In genomic region chr11:32580305-32580947, GRCm38 (mm10) we compare ENCODE assay signal across 9 mouse cellular contexts. TPM values are rescaled to one million over a fixed set of nuclear protein-coding genes. Genes with fewer than 3 reads are reported as not detected.
A peak's percentile ranks its signal among the peaks of the same experiment; 100 is the strongest.
DNase-seq lines count a peak whose midpoint lies in the region; ATAC-seq and TF ChIP-seq lines count a peak whose summit lies in the region.
"Had no signal": no experiment of that assay in that cellular context is flagged by ENCODE, and none has a peak within 500 bp of the region (broad histone marks: within the 10 kb centered on the region; RNA-seq: fewer than 3 reads in every experiment).

No protein-coding gene starts in this region.

- H3K4me2 ChIP-seq in kidney, embryonic 15.5 days = no peak overlapping the region
- H3K4me2 ChIP-seq in forebrain, postnatal 0 days (ENCODE audit: low read depth) = no peak overlapping the region
- no peak overlapping the region for H3K4me2 ChIP-seq in liver, embryonic 14.5 days (ENCODE audit: low read depth)

- H3K36me3 ChIP-seq in kidney, embryonic 15.5 days = no peaks in the 10 kb centered on the region
- peaks cover 67% of the 10 kb centered on the region for H3K36me3 ChIP-seq in G1E (replicated peaks)
- H3K36me3 ChIP-seq in forebrain, postnatal 0 days (ENCODE audit: insufficient read depth) = no peaks in the 10 kb centered on the region
- H3K36me3 ChIP-seq in liver, embryonic 14.5 days (replicated peaks; ENCODE audit: control insufficient read depth, insufficient read depth, low read depth) = no peaks in the 10 kb centered on the region

- H3K27me3 ChIP-seq in kidney, embryonic 15.5 days = no peaks in the 10 kb centered on the region
- no peaks in the 10 kb centered on the region; the same call in 1 of the 2 replicates for H3K27me3 ChIP-seq in G1E (ENCODE audit: insufficient read depth, low read length)
- no peaks in the 10 kb centered on the region for H3K27me3 ChIP-seq in forebrain, postnatal 0 days (ENCODE audit: insufficient read depth, low read length)
- H3K27me3 ChIP-seq in liver, embryonic 14.5 days (ENCODE audit: control insufficient read depth, insufficient read depth, low read length) = no peaks in the 10 kb centered on the region

- peak; percentile 13 for DNase-seq in kidney, adult 18-20 months
- peak; percentile 73 for DNase-seq in G1E (ENCODE audit: low spot score)
- DNase-seq in forebrain, postnatal 0 days = peak; percentile 21
- DNase-seq in liver, embryonic 14.5 days (ENCODE audit: low read depth in 3 of 3, low spot score in 3 of 3) = peak in 2 of 3 experiments; percentile 23 to 33
- DNase-seq in urinary bladder, postnatal 14 days (ENCODE audit: low spot score) = no peak
- no peak for DNase-seq in cerebellum, adult 11 months

- H3K9me3 ChIP-seq in kidney, embryonic 15.5 days (replicated peaks) = no peaks in the 10 kb centered on the region
- H3K9me3 ChIP-seq in G1E (replicated peaks) = no peaks in the 10 kb centered on the region
- no peaks in the 10 kb centered on the region for H3K9me3 ChIP-seq in forebrain, postnatal 0 days (ENCODE audit: low read length)
- no peaks in the 10 kb centered on the region for H3K9me3 ChIP-seq in liver, embryonic 14.5 days (ENCODE audit: control insufficient read depth, low read length)

- no peak overlapping the region for H3K4me3 ChIP-seq in kidney, embryonic 15.5 days (replicated peaks)
- no peak overlapping the region for H3K4me3 ChIP-seq in G1E (ENCODE audit: low read depth, low read length)
- H3K4me3 ChIP-seq in forebrain, postnatal 0 days (ENCODE audit: low read depth, low read length) = no peak overlapping the region
- no peak overlapping the region for H3K4me3 ChIP-seq in liver, embryonic 14.5 days (ENCODE audit: insufficient read depth in 1 of 2, low read depth in 2 of 2, low read length in 2 of 2)

- no peak overlapping the region for H3K9ac ChIP-seq in kidney, embryonic 15.5 days
- no peak overlapping the region for H3K9ac ChIP-seq in forebrain, postnatal 0 days
- H3K9ac ChIP-seq in liver, embryonic 14.5 days (replicated peaks) = no peak overlapping the region

- 86% methylated on average over 16 of the region's 16 CpGs for whole genome bisulfite sequencing in kidney, embryonic 15.5 days
- WGBS in forebrain, postnatal 0 days = 78% methylated on average over 16 of the region's 16 CpGs
- whole genome bisulfite sequencing in liver, embryonic 14.5 days (ENCODE audit: insufficient replicate concordance) = 66% methylated on average over 16 of the region's 16 CpGs

- TF ChIP-seq CTCF in G1E (IDR thresholded peaks at IDR 0.05; ENCODE audit: low read depth, low read length) = no peak
- no peak for TF ChIP-seq CTCF in forebrain, postnatal 0 days (IDR thresholded peaks at IDR 0.05; ENCODE audit: low read depth)
- no peak for TF ChIP-seq CTCF in liver, embryonic 14.5 days (IDR thresholded peaks at IDR 0.05; ENCODE audit: low read depth)

- H3K27ac ChIP-seq in kidney, embryonic 15.5 days = no peak overlapping the region
- no peak overlapping the region for H3K27ac ChIP-seq in forebrain, postnatal 0 days (ENCODE audit: low read depth, low read length)
- no peak overlapping the region for H3K27ac ChIP-seq in liver, embryonic 14.5 days

- no peak for ATAC-seq in kidney, embryonic 15.5 days (replicated peaks; ENCODE audit: low FRiP score)
- peak; percentile 68 for ATAC-seq in G1E (ENCODE audit: extremely low read depth, insufficient number of reproducible peaks, low FRiP score, poor library complexity, severe bottlenecking)
- peak; percentile 83 for ATAC-seq in forebrain, postnatal 0 days
- peak; percentile 70 for ATAC-seq in liver, embryonic 14.5 days (ENCODE audit: insufficient read depth)
- peak; percentile 92 for ATAC-seq in neutrophil, adult 5-6 weeks (ENCODE audit: extremely low read depth, insufficient number of reproducible peaks, low FRiP score, poor library complexity, severe bottlenecking)

- H3K4me1 ChIP-seq in kidney, embryonic 15.5 days = peaks cover 33% of the 10 kb centered on the region
- peaks cover 20% of the 10 kb centered on the region for H3K4me1 ChIP-seq in G1E (ENCODE audit: insufficient read depth, low read depth, low read length)
- H3K4me1 ChIP-seq in forebrain, postnatal 0 days (ENCODE audit: insufficient read depth) = no peaks in the 10 kb centered on the region
- no peaks in the 10 kb centered on the region for H3K4me1 ChIP-seq in liver, embryonic 14.5 days (replicated peaks; ENCODE audit: control insufficient read depth in 2 of 2, insufficient read depth in 2 of 2, low read length in 1 of 2)

- no peak for TF ChIP-seq EP300 in liver, embryonic 14.5 days (IDR thresholded peaks at IDR 0.05; ENCODE audit: low read depth)

RNA-seq across cellular contexts. Expression of gene Stk10, which starts 47.3 kb away (rescaled TPM):
- 5.4 TPM in 2 replicates for polyA plus RNA-seq in kidney, embryonic 15.5 days (2015; fragmentation: Nextera tagmentation; extraction: Ambion mirVana)
- total RNA-seq in G1E (2014; fragmentation: Nextera tagmentation) = 31.0 and 31.4 TPM in 2 replicates
- 47.5 and 52.1 TPM in 2 replicates for total RNA-seq in G1E (2017)
- polyA plus RNA-seq in G1E (2012) = 30.1 and 36.0 TPM in 2 replicates
- total RNA-seq in forebrain, postnatal 0 days (2014; rRNA removed) = 2.0 and 2.3 TPM in 2 replicates
- 0.90 and 0.97 TPM in 2 replicates for polyA plus RNA-seq in forebrain, postnatal 0 days (2015; fragmentation: Nextera tagmentation; extraction: Ambion mirVana)
- polyA plus RNA-seq in liver, embryonic 14.5 days (2012; rRNA removed) = 4.0 and 4.9 TPM in 2 replicates
- polyA plus RNA-seq in liver, embryonic 14.5 days (2014; fragmentation: Nextera tagmentation; extraction: Ambion mirVana) = 1.9 and 3.2 TPM in 2 replicates
- total RNA-seq in neutrophil, adult 5-6 weeks (2017) = 193 and 200 TPM in 2 replicates

RNA-seq across cellular contexts. Expression of gene Efcab9, which starts 48.5 kb away (rescaled TPM):
- 0.42 TPM in 1 of 2 replicates, not detected in the other for polyA plus RNA-seq in kidney, embryonic 15.5 days (2015; fragmentation: Nextera tagmentation; extraction: Ambion mirVana)
- total RNA-seq in G1E (2014; fragmentation: Nextera tagmentation) (1.4 and 4.6 TPM in 2 replicates), G1E (2017) (3.5 and 5.5 TPM in 2 replicates)
- 0.12 TPM in 1 of 2 replicates, not detected in the other for polyA plus RNA-seq in G1E (2012)
- not detected in 2 replicates for total RNA-seq in forebrain, postnatal 0 days (2014; rRNA removed)
- 0.22 TPM in 1 of 2 replicates, not detected in the other for polyA plus RNA-seq in forebrain, postnatal 0 days (2015; fragmentation: Nextera tagmentation; extraction: Ambion mirVana)
- polyA plus RNA-seq in liver, embryonic 14.5 days (2012; rRNA removed) = 0.18 and 0.26 TPM in 2 replicates
- polyA plus RNA-seq in liver, embryonic 14.5 days (2014; fragmentation: Nextera tagmentation; extraction: Ambion mirVana) = 0.19 and 0.22 TPM in 2 replicates
- 4.5 and 4.9 TPM in 2 replicates for total RNA-seq in neutrophil, adult 5-6 weeks (2017)
- polyA plus RNA-seq: large intestine, adult 2 months had no signal

Comparison
In these comparisons a context has a peak if more than half of its experiments do, and no peak if none do; other contexts are left out.
1. DNase-seq: peak in kidney, adult 18-20 months (single experiment), G1E (single experiment), forebrain, postnatal 0 days (single experiment) and liver, embryonic 14.5 days (2 of 3); none in urinary bladder, postnatal 14 days (single experiment) and cerebellum, adult 11 months (single experiment).